Mouse (Mus musculus) limb, embryonic 12.5 days (tissue): Measurements from ENCODE around the gene Gata5. TPM values are rescaled to one million over a fixed set of nuclear protein-coding genes. Genes with fewer than 3 reads are reported as not detected.

Experiments used
- ATAC-seq: fragments of 200-750 bp; cut with Nextera tagmentation; 2 replicates; pipeline ENCODE4 v1.8.0; 2017; ENCODE audit warnings: low read depth, moderate TSS enrichment; ENCODE audit not compliant: insufficient number of reproducible peaks, insufficient read depth, low FRiP score, low TSS enrichment
- H3K27ac ChIP-seq: fragments of 300-500 bp; sonication (generic); 2 replicates; pipeline ENCODE4 v1.5.1; 2016; ENCODE audit warnings: mild to moderate bottlenecking, moderate library complexity
- H3K27me3 ChIP-seq: fragments of 300-500 bp; sonication (generic); 2 replicates; pipeline ENCODE4 v1.6.1; 2016; ENCODE audit warnings: mild to moderate bottlenecking, moderate library complexity
- H3K36me3 ChIP-seq: fragments of 300-500 bp; sonication (generic); 2 replicates; pipeline ENCODE4 v1.6.1; 2016; ENCODE audit warnings: mild to moderate bottlenecking, moderate library complexity
- H3K4me1 ChIP-seq: fragments of 300-500 bp; sonication (generic); replicated peaks from 2 replicates; pipeline ENCODE4 v1.6.1; 2016
- H3K4me2 ChIP-seq: fragments of 300-500 bp; sonication (generic); 2 replicates; pipeline ENCODE4 v1.6.1; 2016; ENCODE audit warnings: mild to moderate bottlenecking, moderate library complexity
- H3K4me3 ChIP-seq: fragments of 300-500 bp; sonication (generic); replicated peaks from 2 replicates; pipeline ENCODE4 v1.5.1; 2016; ENCODE audit warnings: mild to moderate bottlenecking
- H3K9ac ChIP-seq: fragments of 300-500 bp; sonication (generic); replicated peaks from 2 replicates; pipeline ENCODE4 v1.6.1; 2016; ENCODE audit warnings: mild to moderate bottlenecking, moderate library complexity
- H3K9me3 ChIP-seq: fragments of 300-500 bp; sonication (generic); 2 replicates; pipeline ENCODE4 v1.6.1; 2016; ENCODE audit warnings: mild to moderate bottlenecking, moderate library complexity
- WGBS: fragments of 180-500 bp; shearing (Covaris S2); methylation state at CpG from one replicate; pipeline ENCODE4 v1.1.7; 2016; 5-methylcytosine and 5-hydroxymethylcytosine counted together
- polyA plus RNA-seq: library from polyadenylated mRNA; unstranded; fragments of >200 nt; fragmentation: Nextera tagmentation; extraction: Ambion mirVana; gene quantifications from 2 replicates; pipeline ENCODE4 v1.2.1, GENCODE M21; 2016

The Gata5 gene
- polyA plus RNA-seq, 1 experiment from 2014 or later = 0.14 TPM

GRCm38 (mm10) chr2:180343092-180343491 lies 8.6 kb upstream of the Gata5 start:
- Histone ChIP-seq H3K27ac (no peak overlapping the region), H3K9ac (no peak overlapping the region)
- WGBS = 77% methylated on average over 13 of the region's 13 CpGs

GRCm38 (mm10) chr2:180342189-180342588 lies 7.7 kb upstream of the Gata5 start:
- H3K36me3 ChIP-seq = no peaks in the 10 kb centered on the region
- no peak overlapping the region for H3K9ac ChIP-seq
- H3K9me3 ChIP-seq = no peaks in the 10 kb centered on the region
- H3K4me1 ChIP-seq = peaks cover 13% of the 10 kb centered on the region
- H3K27me3 ChIP-seq = peaks cover 46% of the 10 kb centered on the region
- H3K4me2 ChIP-seq = no peak overlapping the region
- no peak overlapping the region for H3K4me3 ChIP-seq
- H3K27ac ChIP-seq = no peak overlapping the region
- no peak for ATAC-seq
- WGBS = 41% methylated on average over 2 of the region's 2 CpGs

More at GRCm38 (mm10) chr2:180343092-180343491, 8.6 kb upstream of the Gata5 start:
- ATAC-seq = no peak
- Histone ChIP-seq H3K36me3 (no peaks in the 10 kb centered on the region), H3K27me3 (peaks cover 38% of the 10 kb centered on the region), H3K9me3 (no peaks in the 10 kb centered on the region), H3K4me2 (no peak overlapping the region), H3K4me1 (peaks cover 5% of the 10 kb centered on the region; the same call in 1 of the 2 replicates), H3K4me3 (no peak overlapping the region)

GRCm38 (mm10) chr2:180341229-180341628 lies 6.7 kb upstream of the Gata5 start:
- Histone ChIP-seq H3K36me3 (no peaks in the 10 kb centered on the region), H3K4me1 (peaks cover 14% of the 10 kb centered on the region)

GRCm38 (mm10) chr2:180339886-180340285 lies 5.4 kb upstream of the Gata5 start:
- peaks cover 14% of the 10 kb centered on the region for H3K4me1 ChIP-seq
- H3K9ac ChIP-seq = no peak overlapping the region
- no peaks in the 10 kb centered on the region for H3K9me3 ChIP-seq
- H3K4me3 ChIP-seq = no peak overlapping the region
- no peak for ATAC-seq
- H3K36me3 ChIP-seq = no peaks in the 10 kb centered on the region
- no peak overlapping the region for H3K4me2 ChIP-seq
- H3K27me3 ChIP-seq = peaks cover 69% of the 10 kb centered on the region
- WGBS = 60% methylated on average over 11 of the region's 11 CpGs
- H3K27ac ChIP-seq = no peak overlapping the region

More at GRCm38 (mm10) chr2:180341229-180341628, 6.7 kb upstream of the Gata5 start:
- Histone ChIP-seq H3K4me2 (no peak overlapping the region), H3K4me3 (no peak overlapping the region), H3K27me3 (peaks cover 56% of the 10 kb centered on the region), H3K27ac (no peak overlapping the region), H3K9me3 (no peaks in the 10 kb centered on the region), H3K9ac (no peak overlapping the region)
- 67% methylated on average over 8 of the region's 8 CpGs for WGBS
- ATAC-seq = no peak

GRCm38 (mm10) chr2:180333778-180334550 lies 535 bp downstream of the Gata5 start:
- Histone ChIP-seq H3K9ac (peak overlapping the region; percentile 48), H3K4me1 (peaks cover 28% of the 10 kb centered on the region), H3K27me3 (peaks cover 93% of the 10 kb centered on the region), H3K27ac (no peak overlapping the region), H3K4me3 (peak overlapping the region; percentile 44), H3K4me2 (peak overlapping the region; percentile 70), H3K9me3 (no peaks in the 10 kb centered on the region), H3K36me3 (no peaks in the 10 kb centered on the region)
- WGBS = 1% methylated on average over 69 of the region's 69 CpGs
- ATAC-seq = no peak; the same call in 1 of the 2 replicates

- Histone ChIP-seq H3K9ac (no peak overlapping the region), H3K27ac (no peak overlapping the region), H3K36me3 (no peaks in the 10 kb centered on the region), H3K27me3 (peaks cover 48% of the 10 kb centered on the region), H3K4me2 (no peak overlapping the region), H3K4me1 (peaks cover 9% of the 10 kb centered on the region), H3K4me3 (no peak overlapping the region), H3K9me3 (no peaks in the 10 kb centered on the region)
- no peak for ATAC-seq
- 91% methylated on average over 1 of the region's 1 CpGs for WGBS
Observed at GRCm38 (mm10) chr2:180329466-180329865, 5.0 kb downstream of the Gata5 start.

- H3K9me3 ChIP-seq = no peaks in the 10 kb centered on the region
- H3K27ac ChIP-seq = no peak overlapping the region
- H3K36me3 ChIP-seq = no peaks in the 10 kb centered on the region
- no peak overlapping the region for H3K4me3 ChIP-seq
- H3K4me1 ChIP-seq = peaks cover 10% of the 10 kb centered on the region
- H3K27me3 ChIP-seq = peaks cover 5% of the 10 kb centered on the region; the same call in 1 of the 2 replicates
- H3K9ac ChIP-seq = no peak overlapping the region
- H3K4me2 ChIP-seq = 0 out of 2 replicates have a peak overlapping the region, but pooled peaks have one; percentile 17
- 11% methylated on average over 14 of the region's 14 CpGs for WGBS
- no peak for ATAC-seq
Observed at GRCm38 (mm10) chr2:180322674-180323355, 11.7 kb downstream of the Gata5 start.

- Histone ChIP-seq H3K4me1 (peaks cover 10% of the 10 kb centered on the region), H3K27me3 (peaks cover 5% of the 10 kb centered on the region; the same call in 1 of the 2 replicates), H3K4me3 (no peak overlapping the region), H3K9ac (no peak overlapping the region), H3K36me3 (no peaks in the 10 kb centered on the region), H3K27ac (no peak overlapping the region), H3K4me2 (no peak overlapping the region), H3K9me3 (no peaks in the 10 kb centered on the region)
- ATAC-seq = no peak
- WGBS = 72% methylated on average over 4 of the region's 4 CpGs
Observed at GRCm38 (mm10) chr2:180320216-180320615, 14.3 kb downstream of the Gata5 start.

GRCm38 (mm10) chr2:180317591-180317990 lies 16.9 kb downstream of the Gata5 start:
- no peak for ATAC-seq
- no peak overlapping the region for H3K4me2 ChIP-seq
- H3K27ac ChIP-seq = no peak overlapping the region
- no peaks in the 10 kb centered on the region for H3K9me3 ChIP-seq
- no peak overlapping the region for H3K9ac ChIP-seq
- no peak overlapping the region for H3K4me3 ChIP-seq
- peaks cover 2% of the 10 kb centered on the region for H3K4me1 ChIP-seq
- peaks cover 3% of the 10 kb centered on the region; the same call in 1 of the 2 replicates for H3K27me3 ChIP-seq
- WGBS = 83% methylated on average over 7 of the region's 7 CpGs
- H3K36me3 ChIP-seq = no peaks in the 10 kb centered on the region

- WGBS = 86% methylated on average over 2 of the region's 2 CpGs
- H3K27ac ChIP-seq = no peak overlapping the region
- H3K27me3 ChIP-seq = no peaks in the 10 kb centered on the region
- H3K4me1 ChIP-seq = no peaks in the 10 kb centered on the region
- no peaks in the 10 kb centered on the region for H3K36me3 ChIP-seq
- no peak overlapping the region for H3K4me2 ChIP-seq
- no peak for ATAC-seq
- no peak overlapping the region for H3K9ac ChIP-seq
- H3K4me3 ChIP-seq = no peak overlapping the region
- no peaks in the 10 kb centered on the region for H3K9me3 ChIP-seq
Observed at GRCm38 (mm10) chr2:180314292-180314691, 20.2 kb downstream of the Gata5 start.

- no peaks in the 10 kb centered on the region for H3K9me3 ChIP-seq
- no peak for ATAC-seq
- no peaks in the 10 kb centered on the region for H3K27me3 ChIP-seq
- H3K4me3 ChIP-seq = no peak overlapping the region
- WGBS = 83% methylated on average over 4 of the region's 4 CpGs
- no peak overlapping the region for H3K4me2 ChIP-seq
- H3K27ac ChIP-seq = no peak overlapping the region
- no peaks in the 10 kb centered on the region for H3K4me1 ChIP-seq
- no peak overlapping the region for H3K9ac ChIP-seq
- H3K36me3 ChIP-seq = no peaks in the 10 kb centered on the region
Observed at GRCm38 (mm10) chr2:180311147-180311546, 23.4 kb downstream of the Gata5 start.
